Mouse (Mus musculus): ENCODE results near the gene 2010111I01Rik. TPM values are rescaled to one million over a fixed set of nuclear protein-coding genes. Genes with fewer than 3 reads are reported as not detected.

Gene 2010111I01Rik
- total and polyA plus RNA-seq, 2 experiments from 2014 or later = 16.2 to 30.3 TPM

GRCm38 (mm10) chr13:63154851-63155571, 190.3 kb downstream of the 2010111I01Rik start:
- TF ChIP-seq CTCF (IDR thresholded peaks at IDR 0.05) = no peak
- no peak overlapping the region for H3K4me3 ChIP-seq (ENCODE audit: low read depth, low read length)
- H3K27ac ChIP-seq (ENCODE audit: low read depth, low read length) = no peak overlapping the region
- no peaks in the 10 kb centered on the region for H3K36me3 ChIP-seq (ENCODE audit: insufficient read depth, low read length)
- no peak overlapping the region for H3K4me2 ChIP-seq (ENCODE audit: low read depth, low read length, poor library complexity, severe bottlenecking)
- ATAC-seq (ENCODE audit: low FRiP score) = no peak; the same call in 1 of the 2 replicates
- no peak overlapping the region for H3K9ac ChIP-seq (replicated peaks; ENCODE audit: low read length, poor library complexity, severe bottlenecking)
- H3K27me3 ChIP-seq (ENCODE audit: insufficient read depth, low read length) = no peaks in the 10 kb centered on the region
- DNase-seq (ENCODE audit: low spot score) = peak; percentile 33
- 0 out of 2 replicates have a peak, but pooled peaks cover 3% of the 10 kb centered on the region for H3K4me1 ChIP-seq (ENCODE audit: insufficient read depth, low read length)
- WGBS = 53% methylated on average over 7 of the region's 7 CpGs
- no peaks in the 10 kb centered on the region for H3K9me3 ChIP-seq (ENCODE audit: low read length)

GRCm38 (mm10) chr13:63156264-63156663, 191.6 kb downstream of the 2010111I01Rik start:
- no peaks in the 10 kb centered on the region for H3K27me3 ChIP-seq (ENCODE audit: insufficient read depth, low read length)
- H3K9ac ChIP-seq (replicated peaks; ENCODE audit: low read length, poor library complexity, severe bottlenecking) = no peak overlapping the region
- 0 out of 2 replicates have a peak, but pooled peaks cover 3% of the 10 kb centered on the region for H3K4me1 ChIP-seq (ENCODE audit: insufficient read depth, low read length)
- H3K4me3 ChIP-seq (ENCODE audit: low read depth, low read length) = no peak overlapping the region
- no peak for DNase-seq (ENCODE audit: low spot score)
- no peaks in the 10 kb centered on the region for H3K9me3 ChIP-seq (ENCODE audit: low read length)
- H3K36me3 ChIP-seq (ENCODE audit: insufficient read depth, low read length) = no peaks in the 10 kb centered on the region
- no peak overlapping the region for H3K27ac ChIP-seq (ENCODE audit: low read depth, low read length)
- 79% methylated on average over 10 of the region's 10 CpGs for WGBS
- H3K4me2 ChIP-seq (ENCODE audit: low read depth, low read length, poor library complexity, severe bottlenecking) = no peak overlapping the region
- TF ChIP-seq CTCF (IDR thresholded peaks at IDR 0.05) = no peak
- no peak for ATAC-seq (ENCODE audit: low FRiP score)

GRCm38 (mm10) chr13:63170282-63171073, 205.8 kb downstream of the 2010111I01Rik start:
- WGBS = 60% methylated on average over 11 of the region's 11 CpGs
- H3K4me3 ChIP-seq (ENCODE audit: low read depth, low read length) = no peak overlapping the region
- no peaks in the 10 kb centered on the region for H3K36me3 ChIP-seq (ENCODE audit: insufficient read depth, low read length)
- H3K27ac ChIP-seq (ENCODE audit: low read depth, low read length) = no peak overlapping the region
- TF ChIP-seq CTCF (IDR thresholded peaks at IDR 0.05) = no peak
- DNase-seq (ENCODE audit: low spot score) (no peak), ATAC-seq (ENCODE audit: low FRiP score) (no peak)
- H3K9ac ChIP-seq (replicated peaks; ENCODE audit: low read length, poor library complexity, severe bottlenecking) = no peak overlapping the region
- no peaks in the 10 kb centered on the region for H3K4me1 ChIP-seq (ENCODE audit: insufficient read depth, low read length)
- H3K4me2 ChIP-seq (ENCODE audit: low read depth, low read length, poor library complexity, severe bottlenecking) = no peak overlapping the region
- H3K9me3 ChIP-seq (ENCODE audit: low read length) = no peaks in the 10 kb centered on the region
- H3K27me3 ChIP-seq (ENCODE audit: insufficient read depth, low read length) = no peaks in the 10 kb centered on the region

GRCm38 (mm10) chr13:63171347-63172096, 206.8 kb downstream of the 2010111I01Rik start:
- 32% methylated on average over 13 of the region's 13 CpGs for WGBS
- no peak overlapping the region for H3K9ac ChIP-seq (replicated peaks; ENCODE audit: low read length, poor library complexity, severe bottlenecking)
- H3K36me3 ChIP-seq (ENCODE audit: insufficient read depth, low read length) = no peaks in the 10 kb centered on the region
- ATAC-seq (ENCODE audit: low FRiP score) (no peak), DNase-seq (ENCODE audit: low spot score) (no peak)
- no peak overlapping the region for H3K4me2 ChIP-seq (ENCODE audit: low read depth, low read length, poor library complexity, severe bottlenecking)
- H3K4me1 ChIP-seq (ENCODE audit: insufficient read depth, low read length) = no peaks in the 10 kb centered on the region
- no peak overlapping the region for H3K27ac ChIP-seq (ENCODE audit: low read depth, low read length)
- no peak for TF ChIP-seq CTCF (IDR thresholded peaks at IDR 0.05)
- H3K9me3 ChIP-seq (ENCODE audit: low read length) = no peaks in the 10 kb centered on the region
- no peaks in the 10 kb centered on the region for H3K27me3 ChIP-seq (ENCODE audit: insufficient read depth, low read length)
- no peak overlapping the region for H3K4me3 ChIP-seq (ENCODE audit: low read depth, low read length)

- H3K9ac ChIP-seq (replicated peaks; ENCODE audit: low read length, poor library complexity, severe bottlenecking) = no peak overlapping the region
- DNase-seq (ENCODE audit: low spot score) (no peak), ATAC-seq (ENCODE audit: low FRiP score) (no peak)
- no peaks in the 10 kb centered on the region for H3K27me3 ChIP-seq (ENCODE audit: insufficient read depth, low read length)
- H3K27ac ChIP-seq (ENCODE audit: low read depth, low read length) = no peak overlapping the region
- H3K9me3 ChIP-seq (ENCODE audit: low read length) = no peaks in the 10 kb centered on the region
- no peak for TF ChIP-seq CTCF (IDR thresholded peaks at IDR 0.05)
- H3K4me1 ChIP-seq (ENCODE audit: insufficient read depth, low read length) = no peaks in the 10 kb centered on the region
- 87% methylated on average over 3 of the region's 3 CpGs for WGBS
- no peaks in the 10 kb centered on the region for H3K36me3 ChIP-seq (ENCODE audit: insufficient read depth, low read length)
- no peak overlapping the region for H3K4me2 ChIP-seq (ENCODE audit: low read depth, low read length, poor library complexity, severe bottlenecking)
- no peak overlapping the region for H3K4me3 ChIP-seq (ENCODE audit: low read depth, low read length)
Measured at GRCm38 (mm10) chr13:63172097-63172445, 207.4 kb downstream of the 2010111I01Rik start.

Data from midbrain, postnatal 0 days (tissue).